Mouse (Mus musculus) urinary bladder, postnatal 36 days (tissue): ENCODE data around the gene Prcd.
"Not testable (repeated sequence)": the region's sequence is repeated elsewhere in the genome, so short reads cannot be mapped to it uniquely, and the experiment has no call there.

Experiments
- DNase-seq, 2 experiments: peaks; one replicate each; pipeline ENCODE4 v3.0.0; 2022; ENCODE audit warnings: low spot score in 2 of 2, mixed read lengths in 1 of 2

Prcd gene

GRCm38 (mm10) chr11:116648213-116648921 is 5.0 kb upstream of the Prcd start:
- peak in 1 of 2 experiments; percentile 72 for DNase-seq

- no peak for DNase-seq
Measured at GRCm38 (mm10) chr11:116648976-116649375, 4.4 kb upstream of the Prcd start.

GRCm38 (mm10) chr11:116649711-116650337 is 3.5 kb upstream of the Prcd start:
- DNase-seq, result no peak

- DNase-seq, result no peak
Measured at GRCm38 (mm10) chr11:116650811-116651210, 2.5 kb upstream of the Prcd start.

- no peak for DNase-seq
Measured at GRCm38 (mm10) chr11:116651339-116651738, 2.0 kb upstream of the Prcd start.

- DNase-seq, result no peak
Measured at GRCm38 (mm10) chr11:116652330-116653098, 820 bp upstream of the Prcd start.

GRCm38 (mm10) chr11:116653709-116654221 is 431 bp downstream of the Prcd start:
- DNase-seq, result no peak

GRCm38 (mm10) chr11:116654255-116654821 is 1.0 kb downstream of the Prcd start, which contains the start of gene Cygb:
Gene Cygb, minus strand, starts transcription at chr11:116654313.
- DNase-seq, result no peak

GRCm38 (mm10) chr11:116656348-116657191 is 3.2 kb downstream of the Prcd start:
- no peak for DNase-seq

- peak; percentile 72 to 90 for DNase-seq
Measured at GRCm38 (mm10) chr11:116657311-116658223, 4.2 kb downstream of the Prcd start.

- DNase-seq, result no peak
Measured at GRCm38 (mm10) chr11:116658238-116658637, 4.9 kb downstream of the Prcd start.

GRCm38 (mm10) chr11:116659027-116659621 is 5.8 kb downstream of the Prcd start:
- no peak for DNase-seq

- DNase-seq, result no peak
Measured at GRCm38 (mm10) chr11:116660181-116660580, 6.8 kb downstream of the Prcd start.

- DNase-seq, result no peak
Measured at GRCm38 (mm10) chr11:116661291-116661947, 8.1 kb downstream of the Prcd start.

- no peak for DNase-seq
Measured at GRCm38 (mm10) chr11:116661948-116662377, 8.6 kb downstream of the Prcd start.

GRCm38 (mm10) chr11:116665289-116665688 is 12.0 kb downstream of the Prcd start:
- DNase-seq, result no peak

- DNase-seq, result peak in 1 of 2 experiments; percentile 41
Measured at GRCm38 (mm10) chr11:116666566-116666965, 13.2 kb downstream of the Prcd start.

- not testable (repeated sequence) for DNase-seq
Measured at GRCm38 (mm10) chr11:116667012-116667411, 13.7 kb downstream of the Prcd start.

- no peak for DNase-seq
Measured at GRCm38 (mm10) chr11:116667930-116668329, 14.6 kb downstream of the Prcd start.
